Mouse (Mus musculus) 416B (cell line): ENCODE measurements around the gene Cyp4v3.
"Not testable (repeated sequence)": the region's sequence is repeated elsewhere in the genome, so short reads cannot be mapped to it uniquely, and the experiment has no call there.

ENCODE experiments used
- DNase-seq: peaks from one replicate; pipeline ENCODE4 v3.0.0; 2011; ENCODE audit warnings: low read depth

Cyp4v3 gene

GRCm38 (mm10) chr8:45332685-45333409 lies at the start of gene Cyp4v3:
Gene Cyp4v3 (minus strand): TSS chr8:45333216.
- DNase-seq: no peak

DNA sequence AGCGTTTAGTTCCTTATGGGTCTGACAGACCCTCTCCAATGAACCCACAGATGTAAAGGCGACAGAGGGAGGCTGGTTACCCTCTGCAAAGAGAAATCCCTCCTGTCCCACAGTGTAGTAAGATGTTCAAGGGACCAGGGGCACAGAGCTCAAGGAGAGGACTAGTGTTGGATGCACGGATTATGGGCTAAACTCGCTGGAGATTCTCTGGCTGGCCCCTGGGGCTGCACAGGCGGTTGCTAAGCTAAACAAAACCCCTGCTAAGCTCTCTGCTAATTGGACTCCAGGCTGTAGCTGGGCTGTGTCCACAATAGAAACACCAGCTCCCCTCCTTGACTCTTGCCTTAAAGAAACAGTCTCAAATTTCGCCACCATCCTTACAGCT lies 48.9 kb upstream of the Cyp4v3 start, which contains the start of gene Fam149a:
TSS of gene Fam149a (minus strand) at position 329 of the 385 bp plus-strand sequence.
- DNase-seq: no peak

DNA sequence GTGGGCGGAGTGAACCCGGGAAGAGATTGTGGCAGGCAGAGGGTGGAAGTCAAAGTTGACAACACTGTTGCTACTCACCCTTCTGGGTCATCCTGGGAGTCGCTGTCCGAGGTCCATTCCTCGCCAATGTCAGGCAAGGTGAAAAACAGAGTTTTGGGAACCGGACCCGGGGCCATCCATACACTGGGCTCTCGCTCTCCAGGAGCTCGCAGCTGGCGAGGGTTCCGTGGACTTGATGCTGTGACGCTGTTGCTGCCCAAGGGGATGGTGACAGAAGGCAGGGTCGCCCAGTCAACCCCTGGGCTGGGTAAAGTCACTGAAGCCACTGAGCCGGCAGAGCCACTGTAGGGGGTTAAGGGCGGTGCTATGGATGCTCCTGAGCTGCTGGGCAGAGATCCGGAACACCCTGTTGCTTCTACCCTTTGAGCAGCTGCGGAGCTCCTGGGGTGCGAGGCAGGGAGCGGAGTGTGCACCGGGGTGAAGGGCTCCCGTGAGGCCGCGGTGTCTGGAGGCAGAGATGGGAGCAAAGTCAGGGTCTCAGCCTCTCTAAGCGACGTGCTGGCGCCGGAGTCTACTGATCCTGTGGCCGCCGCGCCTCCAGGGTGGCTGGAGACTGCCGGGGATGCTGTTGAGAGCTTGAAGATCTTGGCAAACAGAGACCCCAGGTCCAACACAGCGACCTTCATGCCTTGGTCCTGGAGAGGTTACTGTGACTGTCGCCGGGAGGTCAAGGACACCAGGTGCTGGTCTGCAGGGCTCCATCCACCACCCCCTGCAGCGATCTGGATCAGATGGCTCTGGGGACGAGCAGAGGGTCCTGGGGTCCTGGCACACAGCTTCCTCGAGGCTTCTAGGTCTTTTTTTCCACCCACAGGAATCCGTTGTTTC lies 48.3 kb upstream of the Cyp4v3 start:
- DNase-seq: no peak

GRCm38 (mm10) chr8:45380598-45380997 lies 47.6 kb upstream of the Cyp4v3 start:
- DNase-seq: no peak

DNA sequence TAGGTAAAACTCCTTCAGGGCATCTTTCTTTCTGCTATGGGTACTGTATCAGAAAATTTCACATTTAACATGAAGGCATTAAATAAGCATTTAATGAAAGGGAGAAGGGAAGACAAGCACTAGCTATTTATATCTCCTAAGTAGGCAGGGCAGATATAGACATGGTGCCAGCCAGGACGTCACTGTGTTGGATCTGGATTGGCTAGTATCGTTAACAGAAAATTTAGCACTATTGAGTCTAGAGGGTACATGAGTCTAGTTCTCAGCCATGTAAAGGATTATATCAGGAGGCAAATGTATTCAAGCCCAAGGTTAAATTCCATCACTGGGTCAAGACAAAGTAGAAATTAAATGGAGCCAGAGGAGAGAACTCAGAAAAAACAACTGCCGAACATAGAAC lies 41.1 kb upstream of the Cyp4v3 start:
- DNase-seq: no peak

DNA sequence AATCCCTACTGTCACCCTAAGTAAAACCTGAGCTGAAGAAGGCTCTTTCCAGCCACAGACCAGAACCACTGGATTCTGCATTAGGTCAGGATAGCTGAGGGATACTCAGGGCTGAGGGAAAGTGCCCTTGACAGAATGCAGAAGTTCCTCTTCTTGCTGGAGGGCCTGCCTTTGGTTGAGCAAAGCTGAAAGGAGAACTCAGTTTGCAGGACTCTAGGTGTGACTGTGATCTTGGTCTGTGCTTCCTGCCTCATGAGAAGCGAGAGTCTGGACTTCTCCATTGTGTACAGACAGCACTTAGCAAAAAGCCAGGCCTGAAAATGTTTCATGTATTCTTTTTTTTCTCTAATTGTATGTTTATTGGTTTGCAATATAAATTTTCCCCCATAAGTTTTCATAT lies 34.1 kb upstream of the Cyp4v3 start:
- no peak for DNase-seq

GRCm38 (mm10) chr8:45363220-45363619 lies 30.2 kb upstream of the Cyp4v3 start:
- DNase-seq: no peak

GRCm38 (mm10) chr8:45362323-45362722 lies 29.3 kb upstream of the Cyp4v3 start:
- no peak for DNase-seq

- no peak for DNase-seq
These were observed 26.1 kb upstream of the Cyp4v3 start for GRCm38 (mm10) chr8:45359091-45359605.

GRCm38 (mm10) chr8:45358132-45358918 lies 25.3 kb upstream of the Cyp4v3 start:
- no peak for DNase-seq

GRCm38 (mm10) chr8:45355809-45356208 lies 22.8 kb upstream of the Cyp4v3 start:
- DNase-seq: no peak

- peak; percentile 53 for DNase-seq
These were observed 12.0 kb upstream of the Cyp4v3 start for GRCm38 (mm10) chr8:45345031-45345430.

- DNase-seq: no peak
These were observed 11.3 kb upstream of the Cyp4v3 start for GRCm38 (mm10) chr8:45344298-45344697.

DNA sequence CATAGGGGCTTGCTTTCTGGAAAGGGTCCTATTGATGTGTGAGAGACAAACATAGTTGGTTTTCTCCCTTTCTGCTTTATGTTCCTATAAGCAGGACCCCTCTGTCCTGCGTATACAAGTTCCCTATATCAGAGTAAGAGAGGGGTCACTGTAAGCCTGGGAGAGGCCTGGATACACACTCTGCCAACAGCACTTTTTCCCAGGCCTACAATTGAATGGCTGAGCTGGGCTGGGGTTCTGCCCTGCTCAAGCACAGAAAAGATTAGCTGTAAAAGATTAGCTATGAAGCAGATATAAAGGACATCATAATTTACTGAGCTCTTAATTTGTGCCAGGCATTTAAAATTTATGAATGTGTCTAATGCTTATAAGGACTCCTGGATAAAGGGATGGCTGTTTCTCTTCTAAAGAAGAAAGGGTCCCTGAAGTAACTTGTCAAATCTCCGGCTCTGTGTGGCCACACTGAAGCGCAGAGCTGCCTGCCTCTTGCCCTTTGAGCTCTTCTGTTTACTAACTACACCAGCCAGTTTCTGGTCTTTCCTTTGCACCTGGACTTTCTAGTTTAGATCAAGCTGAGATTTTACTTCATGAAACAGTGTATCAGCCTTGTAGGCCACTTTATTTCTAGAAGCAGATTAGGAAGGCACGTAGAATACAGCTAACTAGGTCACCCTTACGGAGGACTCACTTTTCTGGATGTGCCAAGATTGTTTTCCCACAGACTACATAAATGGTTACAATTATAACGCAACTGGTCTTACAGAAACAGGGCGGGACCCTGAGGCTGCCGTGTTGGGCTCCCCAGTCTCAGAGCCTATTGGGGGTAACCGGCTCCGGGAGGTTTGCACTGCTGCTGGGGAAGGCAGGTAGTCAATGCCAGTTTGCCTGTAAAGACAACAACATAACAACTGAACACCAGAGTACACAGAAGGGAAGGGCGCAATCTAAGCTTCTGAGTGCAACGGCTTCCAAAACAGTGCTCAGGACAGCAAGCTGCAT lies 8.9 kb upstream of the Cyp4v3 start:
- DNase-seq: no peak

- DNase-seq: no peak
These were observed 477 bp upstream of the Cyp4v3 start for GRCm38 (mm10) chr8:45333493-45333892.

DNA sequence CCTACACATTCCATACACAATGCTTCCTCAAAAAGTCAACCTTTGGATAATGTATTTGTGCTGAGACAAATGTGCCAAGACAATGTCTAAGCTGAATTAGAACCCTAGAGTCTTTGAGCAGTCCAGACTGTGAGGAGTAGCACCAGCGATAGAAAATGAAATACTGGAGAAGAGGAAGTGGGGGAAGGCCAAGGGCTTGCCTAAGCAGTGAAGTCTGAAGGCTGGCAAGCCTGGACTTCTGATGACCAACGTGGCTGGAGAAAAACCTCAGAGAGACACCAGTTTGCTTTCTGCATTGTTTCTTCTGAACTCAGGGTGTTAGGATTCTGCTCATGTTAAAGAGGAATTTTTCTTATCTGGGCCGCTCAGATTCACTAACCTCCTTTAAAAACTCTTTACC lies 2.2 kb downstream of the Cyp4v3 start:
- no peak for DNase-seq

DNA sequence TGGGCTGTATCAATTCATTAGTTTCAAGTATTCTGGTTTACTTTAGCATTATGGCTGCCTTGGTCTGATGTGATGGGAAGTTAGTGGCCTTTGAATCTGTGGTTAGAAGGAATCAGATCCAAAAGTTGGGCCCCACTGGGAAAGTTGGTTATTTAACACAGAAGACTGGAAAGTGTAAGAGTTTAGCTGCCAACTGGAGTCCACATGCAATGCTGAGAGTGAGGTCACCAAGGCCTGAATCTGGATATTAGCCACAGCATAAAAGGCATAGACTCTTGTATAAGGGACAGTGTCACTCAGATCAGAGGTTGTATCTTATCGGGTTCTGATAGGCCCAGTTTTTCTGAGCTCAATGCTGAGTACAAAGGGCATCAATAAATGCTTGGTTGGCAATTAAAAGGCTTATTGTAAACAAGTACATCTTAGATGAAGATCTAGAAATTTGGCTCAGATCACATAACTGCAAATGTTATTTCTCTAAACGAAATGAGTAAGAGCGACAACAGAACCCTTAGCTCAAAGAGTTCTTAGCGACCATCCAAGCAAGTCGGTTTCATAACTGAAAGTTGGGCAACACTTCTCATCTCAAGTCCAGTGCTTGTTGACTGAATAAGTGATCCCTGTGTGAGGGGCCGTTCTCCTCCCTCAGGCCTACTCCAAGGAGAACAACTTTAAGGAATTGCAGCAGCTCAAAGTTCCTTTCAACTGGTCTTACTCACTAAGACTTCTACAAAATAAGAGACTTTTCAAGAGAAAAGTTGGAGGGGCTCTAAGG lies 3.6 kb downstream of the Cyp4v3 start:
- DNase-seq: no peak

DNA sequence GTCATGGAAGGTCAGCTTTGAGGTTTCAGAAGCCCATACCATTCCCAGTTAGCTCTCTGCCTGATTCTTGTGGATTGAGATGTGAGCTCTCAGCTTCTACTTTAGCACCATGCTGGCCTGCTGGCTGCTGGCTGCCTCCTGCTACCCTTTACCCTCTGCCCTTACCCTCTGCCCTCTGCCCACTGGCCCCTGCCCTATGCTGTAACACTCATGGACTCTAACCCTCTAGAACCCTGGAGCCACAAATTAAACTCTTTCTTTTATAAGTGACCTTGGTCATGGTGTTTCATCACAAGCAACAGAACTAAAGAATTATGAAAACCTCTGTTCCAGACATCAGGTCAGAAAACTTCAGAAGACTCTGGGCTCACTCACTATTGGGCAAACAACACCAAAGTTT lies 5.9 kb downstream of the Cyp4v3 start:
- not testable (repeated sequence) for DNase-seq

DNA sequence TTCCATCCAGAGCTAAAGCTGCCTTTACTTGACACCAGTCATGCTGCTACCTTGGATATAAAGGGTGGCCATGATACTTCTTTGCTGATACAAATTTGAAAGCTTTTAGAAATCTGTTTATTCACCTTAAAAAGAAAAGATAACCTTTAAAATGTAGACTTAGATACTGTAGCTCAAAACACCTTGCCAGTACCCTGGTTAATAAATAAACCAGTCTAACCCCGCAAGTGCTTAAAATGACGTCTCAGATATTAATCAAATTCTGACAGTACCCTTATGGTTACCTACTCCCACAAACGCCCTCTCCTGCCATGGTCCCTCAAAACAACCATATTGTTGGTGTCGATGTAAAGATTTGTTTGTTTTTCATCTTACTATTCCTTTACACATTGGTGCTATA lies 8.9 kb downstream of the Cyp4v3 start:
- DNase-seq: no peak

DNA sequence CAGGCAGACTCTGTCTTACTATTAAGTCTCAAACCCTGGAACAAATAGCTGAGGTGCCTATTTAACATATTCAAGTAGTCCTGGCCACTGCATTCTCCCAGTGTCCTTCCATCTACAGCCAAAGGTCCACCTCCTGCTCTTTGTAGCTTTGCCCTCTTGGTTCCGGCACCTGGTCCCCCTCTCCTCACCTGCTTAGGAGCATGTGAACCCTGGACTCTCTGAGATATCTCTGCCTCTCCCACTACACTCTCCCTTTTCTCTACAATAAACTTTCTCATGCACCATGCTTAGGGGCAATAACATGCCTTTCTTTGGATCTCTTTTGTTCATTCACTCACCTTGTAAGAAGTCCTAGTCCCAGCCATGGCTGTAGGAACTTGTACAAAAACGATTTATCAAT lies 11.7 kb downstream of the Cyp4v3 start:
- no peak for DNase-seq
